Mouse (Mus musculus) lung, postnatal 0 days (tissue): ENCODE data around the gene Ltbp2. TPM values are rescaled to one million over a fixed set of nuclear protein-coding genes. Genes with fewer than 3 reads are reported as not detected.

Experiments used
- ATAC-seq: fragments of 200-750 bp; cut with Nextera tagmentation; 2 replicates; pipeline ENCODE4 v1.8.0; 2017; ENCODE audit warnings: moderate library complexity
- DNase-seq: peaks from one replicate; pipeline ENCODE4 v3.0.0-alpha.2; 2016; ENCODE audit warnings: low spot score
- H3K27ac ChIP-seq: fragments of 300-500 bp; sonication (generic); 2 replicates; pipeline ENCODE4 v1.5.1; 2014; ENCODE audit warnings: antibody characterized with exemption, mild to moderate bottlenecking, low read length, mixed read lengths
- H3K27me3 ChIP-seq: fragments of 300-500 bp; sonication (generic); replicated peaks from 2 replicates; pipeline ENCODE4 v1.6.1; 2014; ENCODE audit warnings: low read length, mixed read lengths; ENCODE audit not compliant: insufficient read depth
- H3K36me3 ChIP-seq: fragments of 300-500 bp; sonication (generic); 2 replicates; pipeline ENCODE4 v1.6.1; 2014; ENCODE audit warnings: low read length, mixed read lengths; ENCODE audit not compliant: insufficient read depth
- H3K4me1 ChIP-seq: fragments of 300-500 bp; sonication (generic); 2 replicates; pipeline ENCODE4 v1.6.1; 2014; ENCODE audit warnings: antibody characterized with exemption, low read depth, low read length, mixed read lengths; ENCODE audit not compliant: insufficient read depth
- H3K4me2 ChIP-seq: fragments of 300-500 bp; sonication (generic); replicated peaks from 2 replicates; pipeline ENCODE4 v1.6.1; 2014; ENCODE audit warnings: low read depth, mild to moderate bottlenecking, low read length, moderate library complexity, mixed read lengths
- H3K4me3 ChIP-seq: fragments of 300-500 bp; sonication (generic); 2 replicates; pipeline ENCODE4 v1.5.1; 2014; ENCODE audit warnings: low read depth, low read length
- H3K9ac ChIP-seq: fragments of 300-500 bp; sonication (generic); replicated peaks from 2 replicates; pipeline ENCODE4 v1.6.1; 2014; ENCODE audit warnings: low read depth, mild to moderate bottlenecking
- H3K9me3 ChIP-seq: fragments of 300-500 bp; sonication (generic); 2 replicates; pipeline ENCODE4 v1.6.1; 2016; ENCODE audit warnings: low read length, mixed read lengths
- CTCF ChIP-seq: IDR thresholded peaks from 2 replicates; pipeline ENCODE4 v1.5.1; 2016; ENCODE audit warnings: antibody characterized with exemption, mild to moderate bottlenecking
- EP300 ChIP-seq: IDR thresholded peaks from 2 replicates; pipeline ENCODE4 v1.6.1; 2016; ENCODE audit warnings: antibody characterized with exemption, mild to moderate bottlenecking, control low read depth
- WGBS: fragments of 180-500 bp; shearing (Covaris S2); extraction: QIAGEN DNeasy Blood & Tissue Kit; methylation state at CpG from one replicate; pipeline ENCODE4 v1.1.7; 2014; 5-methylcytosine and 5-hydroxymethylcytosine counted together
- polyA plus RNA-seq: library from polyadenylated mRNA; unstranded; fragments of >200 nt; fragmentation: Nextera tagmentation; extraction: Ambion mirVana; gene quantifications from 2 replicates; pipeline ENCODE4 v1.2.1, GENCODE M21; 2015

The Ltbp2 gene
- polyA plus RNA-seq, 1 experiment from 2014 or later = 22.4 TPM

DNA sequence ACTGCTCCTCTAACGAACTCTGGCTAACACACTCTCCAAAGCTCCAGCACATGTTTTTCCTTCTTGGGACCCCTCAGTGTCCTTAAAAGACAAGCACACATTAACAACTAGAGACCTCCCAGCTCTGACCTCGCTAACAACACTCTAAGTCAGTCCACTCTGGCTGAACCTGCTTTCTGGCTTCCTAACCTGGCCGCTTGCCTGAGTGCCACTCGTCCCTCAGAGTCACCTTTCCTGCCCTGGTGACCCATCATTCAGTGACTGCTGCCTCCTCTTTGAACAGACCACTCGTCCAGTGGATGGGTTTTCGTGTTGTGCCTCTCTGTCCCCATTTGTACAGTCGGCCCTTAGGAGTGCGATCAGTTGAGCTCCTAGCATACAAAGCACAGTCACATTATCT, 19.8 kb downstream of the Ltbp2 start:
- WGBS = 69% methylated on average over 8 of the region's 8 CpGs
- Histone ChIP-seq H3K27me3 (no peaks in the 10 kb centered on the region), H3K36me3 (no peaks in the 10 kb centered on the region), H3K4me3 (no peak overlapping the region), H3K27ac (no peak overlapping the region), H3K9me3 (no peaks in the 10 kb centered on the region), H3K4me2 (no peak overlapping the region), H3K4me1 (no peaks in the 10 kb centered on the region; the same call in 1 of the 2 replicates), H3K9ac (no peak overlapping the region)
- no peak for TF ChIP-seq EP300
- TF ChIP-seq CTCF = no peak
- ATAC-seq (no peak), DNase-seq (no peak)

- no peak overlapping the region for H3K4me2 ChIP-seq
- DNase-seq (peak; percentile 47), ATAC-seq (peak; percentile 47)
- H3K36me3 ChIP-seq = no peaks in the 10 kb centered on the region
- no peaks in the 10 kb centered on the region; the same call in 1 of the 2 replicates for H3K4me1 ChIP-seq
- no peak overlapping the region for H3K9ac ChIP-seq
- no peak overlapping the region for H3K4me3 ChIP-seq
- H3K9me3 ChIP-seq = no peaks in the 10 kb centered on the region
- no peaks in the 10 kb centered on the region for H3K27me3 ChIP-seq
- TF ChIP-seq EP300 (no peak), CTCF (no peak)
- WGBS = 57% methylated on average over 4 of the region's 4 CpGs
- H3K27ac ChIP-seq = no peak overlapping the region
Observed at GRCm38 (mm10) chr12:84855084-84855625, 21.2 kb downstream of the Ltbp2 start.

- Histone ChIP-seq H3K36me3 (no peaks in the 10 kb centered on the region), H3K4me2 (no peak overlapping the region), H3K4me3 (no peak overlapping the region), H3K4me1 (no peaks in the 10 kb centered on the region; the same call in 1 of the 2 replicates), H3K27ac (no peak overlapping the region), H3K27me3 (no peaks in the 10 kb centered on the region), H3K9me3 (no peaks in the 10 kb centered on the region), H3K9ac (no peak overlapping the region)
- ATAC-seq (no peak), DNase-seq (no peak)
- 76% methylated on average over 4 of the region's 4 CpGs for WGBS
- no peak for TF ChIP-seq CTCF
- TF ChIP-seq EP300 = no peak
Observed at GRCm38 (mm10) chr12:84854392-84855033, 21.8 kb downstream of the Ltbp2 start.

- peak; percentile 69 for ATAC-seq
Observed at GRCm38 (mm10) chr12:84851403-84852040, 24.8 kb downstream of the Ltbp2 start.

GRCm38 (mm10) chr12:84847882-84848281, 28.4 kb downstream of the Ltbp2 start:
- no peak overlapping the region for H3K4me2 ChIP-seq
- H3K9me3 ChIP-seq = no peaks in the 10 kb centered on the region
- TF ChIP-seq EP300 = no peak
- TF ChIP-seq CTCF = no peak
- H3K9ac ChIP-seq = no peak overlapping the region
- H3K4me3 ChIP-seq = no peak overlapping the region
- no peaks in the 10 kb centered on the region for H3K27me3 ChIP-seq
- peaks cover 4% of the 10 kb centered on the region; the same call in 1 of the 2 replicates for H3K4me1 ChIP-seq
- DNase-seq = no peak
- WGBS = 32% methylated on average over 6 of the region's 6 CpGs
- no peaks in the 10 kb centered on the region for H3K36me3 ChIP-seq
- no peak for ATAC-seq
- H3K27ac ChIP-seq = no peak overlapping the region

More at GRCm38 (mm10) chr12:84851403-84852040, 24.8 kb downstream of the Ltbp2 start:
- H3K4me1 ChIP-seq = no peaks in the 10 kb centered on the region; the same call in 1 of the 2 replicates
- no peak for TF ChIP-seq EP300
- no peak for TF ChIP-seq CTCF
- no peaks in the 10 kb centered on the region for H3K9me3 ChIP-seq
- H3K27ac ChIP-seq = 0 out of 2 replicates have a peak overlapping the region, but pooled peaks have one; percentile 29
- H3K9ac ChIP-seq = no peak overlapping the region
- no peak overlapping the region for H3K4me3 ChIP-seq
- DNase-seq = peak; percentile 76
- WGBS = 39% methylated on average over 11 of the region's 11 CpGs
- no peaks in the 10 kb centered on the region for H3K27me3 ChIP-seq
- H3K36me3 ChIP-seq = no peaks in the 10 kb centered on the region
- H3K4me2 ChIP-seq = no peak overlapping the region

- no peaks in the 10 kb centered on the region for H3K27me3 ChIP-seq
- no peak for TF ChIP-seq CTCF
- TF ChIP-seq EP300 = no peak
- peak; percentile 57 for ATAC-seq
- H3K36me3 ChIP-seq = no peaks in the 10 kb centered on the region
- no peak overlapping the region for H3K27ac ChIP-seq
- 23% methylated on average over 7 of the region's 7 CpGs for WGBS
- H3K9ac ChIP-seq = no peak overlapping the region
- no peak overlapping the region for H3K4me2 ChIP-seq
- H3K4me1 ChIP-seq = peaks cover 4% of the 10 kb centered on the region; the same call in 1 of the 2 replicates
- peak; percentile 74 for DNase-seq
- no peak overlapping the region for H3K4me3 ChIP-seq
- H3K9me3 ChIP-seq = no peaks in the 10 kb centered on the region
Observed at GRCm38 (mm10) chr12:84847480-84847879, 28.9 kb downstream of the Ltbp2 start.
